Mouse (Mus musculus) hindbrain, embryonic 15.5 days (tissue): Measurements from ENCODE around the gene Defb15. TPM values are rescaled to one million over a fixed set of nuclear protein-coding genes. Genes with fewer than 3 reads are reported as not detected.
A peak's percentile ranks its signal among the peaks of the same experiment; 100 is the strongest.
"Not testable (repeated sequence)": the region's sequence is repeated elsewhere in the genome, so short reads cannot be mapped to it uniquely, and the experiment has no call there.

Experiments
- ATAC-seq: fragments of 200-750 bp; cut with Nextera tagmentation; 2 replicates; pipeline ENCODE4 v1.8.0; 2017; ENCODE audit warnings: low read depth, moderate number of reproducible peaks, moderate TSS enrichment; ENCODE audit not compliant: low FRiP score
- H3K27ac ChIP-seq: fragments of 300-500 bp; sonication (generic); replicated peaks from 2 replicates; pipeline ENCODE4 v1.5.1; 2015; ENCODE audit warnings: mild to moderate bottlenecking, inconsistent platforms
- H3K27me3 ChIP-seq: fragments of 300-500 bp; sonication (generic); 2 replicates; pipeline ENCODE4 v1.6.1; 2015; ENCODE audit warnings: control low read depth, inconsistent platforms
- H3K36me3 ChIP-seq: fragments of 300-500 bp; sonication (generic); 2 replicates; pipeline ENCODE4 v1.6.1; 2015; ENCODE audit warnings: control low read depth, inconsistent platforms
- H3K4me1 ChIP-seq: fragments of 300-500 bp; sonication (generic); replicated peaks from 2 replicates; pipeline ENCODE4 v1.6.1; 2015; ENCODE audit warnings: control low read depth, inconsistent platforms
- H3K4me2 ChIP-seq: fragments of 300-500 bp; sonication (generic); 2 replicates; pipeline ENCODE4 v1.6.1; 2015; ENCODE audit warnings: moderate library complexity, mild to moderate bottlenecking, inconsistent platforms
- H3K4me3 ChIP-seq: fragments of 300-500 bp; sonication (generic); 2 replicates; pipeline ENCODE4 v1.5.1; 2015; ENCODE audit warnings: mild to moderate bottlenecking, inconsistent platforms
- H3K9ac ChIP-seq: fragments of 300-500 bp; sonication (generic); 2 replicates; pipeline ENCODE4 v1.6.1; 2015; ENCODE audit warnings: inconsistent platforms
- H3K9me3 ChIP-seq: fragments of 300-500 bp; sonication (generic); 2 replicates; pipeline ENCODE4 v1.6.1; 2016; ENCODE audit warnings: control low read depth, inconsistent platforms
- WGBS: fragments of 180-500 bp; shearing (Covaris S2); methylation state at CpG from one replicate; pipeline ENCODE4 v1.1.7; 2015; 5-methylcytosine and 5-hydroxymethylcytosine counted together
- polyA plus RNA-seq: library from polyadenylated mRNA; unstranded; fragments of >200 nt; fragmentation: Nextera tagmentation; extraction: Ambion mirVana; gene quantifications from 2 replicates; pipeline ENCODE4 v1.2.1, GENCODE M21; 2015

Gene Defb15
- polyA plus RNA-seq, result not detected in 2 replicates

- no peaks in the 10 kb centered on the region for H3K9me3 ChIP-seq
- H3K4me1 ChIP-seq, result no peaks in the 10 kb centered on the region
- no peaks in the 10 kb centered on the region for H3K27me3 ChIP-seq
- WGBS, result 87% methylated on average over 6 of the region's 6 CpGs
- H3K9ac ChIP-seq, result no peak within 1 kb of the TSS
- no peak for ATAC-seq
- no peak within 1 kb of the TSS for H3K27ac ChIP-seq
- no peaks in the 10 kb centered on the region for H3K36me3 ChIP-seq
- H3K4me3 ChIP-seq, result no peak within 1 kb of the TSS
- H3K4me2 ChIP-seq, result no peak within 1 kb of the TSS
Observed at GRCm38 (mm10) chr8:21932610-21933009, at the start of gene Defb15. TSS of gene Defb15 (minus strand) at chr8:21932710.

DNA sequence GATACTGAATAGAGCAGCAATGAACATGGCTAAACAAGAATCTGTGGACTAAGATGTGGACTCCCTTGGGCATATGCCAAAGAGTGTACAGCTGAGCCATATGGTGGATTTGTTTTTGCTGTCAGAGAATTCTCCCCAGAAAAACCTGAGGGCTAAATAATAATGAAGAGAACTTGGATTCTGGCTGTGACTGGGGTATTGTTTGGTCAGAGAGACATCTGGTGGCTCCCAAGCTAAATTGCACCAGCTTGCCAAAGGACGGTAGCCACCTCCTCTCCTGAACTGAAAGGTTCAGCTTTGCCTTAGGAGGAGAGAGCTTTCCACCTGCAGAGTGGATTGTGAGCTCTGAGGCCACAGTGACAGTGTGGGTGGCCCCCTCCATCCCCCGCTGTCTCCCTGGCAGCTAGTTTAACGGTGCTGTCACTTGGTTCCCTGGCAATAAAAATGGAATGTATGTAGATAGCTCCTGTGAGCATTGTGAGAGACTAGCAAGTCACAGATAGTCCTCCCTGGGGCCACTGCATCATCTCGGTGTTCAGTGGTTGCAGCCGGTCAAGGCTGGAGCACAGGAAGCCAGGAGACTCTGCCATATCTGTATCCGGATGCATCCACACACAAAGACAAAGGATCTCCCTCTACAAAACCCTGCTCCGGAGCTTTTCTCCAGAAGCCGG, 49.3 kb upstream of the Defb15 start:
- Histone ChIP-seq H3K27me3 (no peaks in the 10 kb centered on the region), H3K4me2 (no peak overlapping the region), H3K4me1 (no peaks in the 10 kb centered on the region), H3K9ac (no peak overlapping the region), H3K4me3 (no peak overlapping the region), H3K36me3 (no peaks in the 10 kb centered on the region), H3K9me3 (no peaks in the 10 kb centered on the region), H3K27ac (no peak overlapping the region)
- WGBS, result 50% methylated on average over 8 of the region's 8 CpGs
- ATAC-seq, result peak; percentile 90

GRCm38 (mm10) chr8:21978193-21978592, 45.7 kb upstream of the Defb15 start:
- Histone ChIP-seq H3K27ac (no peak overlapping the region), H3K4me1 (no peaks in the 10 kb centered on the region), H3K4me3 (no peak overlapping the region), H3K27me3 (no peaks in the 10 kb centered on the region), H3K36me3 (no peaks in the 10 kb centered on the region), H3K9me3 (no peaks in the 10 kb centered on the region), H3K4me2 (no peak overlapping the region), H3K9ac (no peak overlapping the region)
- WGBS, result 50% methylated on average over 4 of the region's 4 CpGs
- no peak for ATAC-seq

DNA sequence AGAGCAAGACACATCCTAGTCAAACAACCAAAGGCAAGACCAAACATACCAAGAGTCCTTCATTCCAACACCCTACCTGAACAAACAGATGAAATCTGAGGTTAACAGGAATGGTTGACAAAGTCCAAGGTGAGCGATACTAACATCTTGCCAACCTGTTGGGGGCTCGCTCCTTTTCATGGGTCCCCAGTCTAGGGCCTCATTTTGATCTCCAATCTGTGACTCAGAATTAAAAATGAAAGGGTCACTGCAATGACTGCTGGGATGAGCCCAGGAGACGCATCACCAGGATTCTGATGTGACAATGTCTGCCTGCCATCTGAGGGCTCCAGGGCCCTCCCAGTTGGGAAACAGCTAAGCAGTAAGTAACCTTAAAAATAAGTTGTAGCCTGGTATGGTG, 37.0 kb upstream of the Defb15 start, which contains the start of gene Ccdc70:
TSS of gene Ccdc70 (plus strand) at position 301 of the 400 bp plus-strand sequence.
- no peaks in the 10 kb centered on the region for H3K4me1 ChIP-seq
- 91% methylated on average over 3 of the region's 3 CpGs for WGBS
- no peak within 1 kb of the TSS for H3K4me3 ChIP-seq
- H3K36me3 ChIP-seq, result no peaks in the 10 kb centered on the region
- H3K9me3 ChIP-seq, result no peaks in the 10 kb centered on the region
- no peak within 1 kb of the TSS for H3K4me2 ChIP-seq
- no peak within 1 kb of the TSS for H3K9ac ChIP-seq
- ATAC-seq, result no peak
- no peak within 1 kb of the TSS for H3K27ac ChIP-seq
- H3K27me3 ChIP-seq, result no peaks in the 10 kb centered on the region

GRCm38 (mm10) chr8:21966646-21967045, 34.1 kb upstream of the Defb15 start:
- no peak for ATAC-seq
- 81% methylated on average over 1 of the region's 1 CpGs for WGBS
- H3K27ac ChIP-seq, result no peak overlapping the region

DNA sequence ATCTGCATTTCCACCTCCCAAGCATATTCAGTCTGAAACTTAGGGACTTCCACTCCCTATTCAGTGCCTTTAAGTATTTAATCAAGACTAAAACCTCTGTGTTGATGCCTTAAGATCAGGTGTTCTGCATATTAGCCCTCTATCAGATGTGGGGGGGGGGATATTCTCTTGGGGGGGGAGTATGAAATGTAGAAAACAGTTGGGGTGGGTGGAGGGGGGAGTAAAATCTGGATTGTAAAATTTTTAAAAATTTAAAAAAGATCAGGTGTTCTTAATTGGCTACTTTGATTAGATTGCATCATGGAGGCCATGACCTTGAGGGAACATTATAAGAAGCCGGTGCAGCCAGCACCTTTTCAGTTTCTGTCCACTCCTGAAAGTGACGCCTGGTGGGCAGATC, 25.9 kb upstream of the Defb15 start, which contains the start of gene Fam90a1a:
TSS of gene Fam90a1a (plus strand) at position 301 of the 400 bp plus-strand sequence.
- no peaks in the 10 kb centered on the region for H3K9me3 ChIP-seq
- no peak for ATAC-seq
- H3K27me3 ChIP-seq, result no peaks in the 10 kb centered on the region
- no peak within 1 kb of the TSS for H3K4me2 ChIP-seq
- no peak within 1 kb of the TSS for H3K9ac ChIP-seq
- WGBS, result 89% methylated on average over 2 of the region's 2 CpGs
- no peaks in the 10 kb centered on the region for H3K4me1 ChIP-seq
- no peak within 1 kb of the TSS for H3K27ac ChIP-seq
- no peaks in the 10 kb centered on the region for H3K36me3 ChIP-seq
- no peak within 1 kb of the TSS for H3K4me3 ChIP-seq

More at GRCm38 (mm10) chr8:21966646-21967045, 34.1 kb upstream of the Defb15 start:
- H3K27me3 ChIP-seq, result no peaks in the 10 kb centered on the region
- H3K9me3 ChIP-seq, result no peaks in the 10 kb centered on the region
- H3K9ac ChIP-seq, result no peak overlapping the region
- H3K36me3 ChIP-seq, result no peaks in the 10 kb centered on the region
- no peak overlapping the region for H3K4me3 ChIP-seq
- H3K4me2 ChIP-seq, result no peak overlapping the region
- H3K4me1 ChIP-seq, result no peaks in the 10 kb centered on the region

DNA sequence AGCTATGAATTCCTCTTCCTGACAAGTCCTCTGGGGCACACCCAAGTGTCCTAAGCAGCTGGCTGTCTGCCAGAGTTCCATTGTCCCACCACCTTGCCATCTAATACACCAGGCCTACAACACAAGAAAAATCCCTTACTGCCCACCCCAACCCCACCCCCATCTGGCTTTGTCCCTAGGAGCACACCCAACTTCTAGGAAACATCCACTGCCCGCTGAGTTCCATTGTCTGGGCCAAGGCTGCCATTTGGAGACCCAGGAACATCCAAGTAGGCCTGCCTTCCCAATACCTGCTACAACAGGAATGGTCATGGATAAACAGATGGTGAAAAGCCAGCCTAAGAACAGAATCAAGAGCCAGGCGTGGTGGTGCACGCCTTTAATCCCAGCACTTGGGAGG, 23.8 kb upstream of the Defb15 start:
- no peaks in the 10 kb centered on the region for H3K4me1 ChIP-seq
- H3K9me3 ChIP-seq, result no peaks in the 10 kb centered on the region
- H3K9ac ChIP-seq, result no peak overlapping the region
- no peaks in the 10 kb centered on the region for H3K27me3 ChIP-seq
- H3K36me3 ChIP-seq, result no peaks in the 10 kb centered on the region
- peak; percentile 38; the same call in 1 of the 2 replicates for ATAC-seq
- H3K27ac ChIP-seq, result no peak overlapping the region
- H3K4me3 ChIP-seq, result no peak overlapping the region
- WGBS, result 81% methylated on average over 3 of the region's 3 CpGs
- no peak overlapping the region for H3K4me2 ChIP-seq

- H3K4me3 ChIP-seq, result no peak overlapping the region
- H3K27me3 ChIP-seq, result no peaks in the 10 kb centered on the region
- WGBS, result 8% methylated on average over 9 of the region's 9 CpGs
- H3K9me3 ChIP-seq, result no peaks in the 10 kb centered on the region
- H3K4me1 ChIP-seq, result no peaks in the 10 kb centered on the region
- no peaks in the 10 kb centered on the region for H3K36me3 ChIP-seq
- H3K9ac ChIP-seq, result no peak overlapping the region
- H3K27ac ChIP-seq, result no peak overlapping the region
- no peak overlapping the region for H3K4me2 ChIP-seq
- no peak for ATAC-seq
Observed at GRCm38 (mm10) chr8:21955321-21955720, 22.8 kb upstream of the Defb15 start.

DNA sequence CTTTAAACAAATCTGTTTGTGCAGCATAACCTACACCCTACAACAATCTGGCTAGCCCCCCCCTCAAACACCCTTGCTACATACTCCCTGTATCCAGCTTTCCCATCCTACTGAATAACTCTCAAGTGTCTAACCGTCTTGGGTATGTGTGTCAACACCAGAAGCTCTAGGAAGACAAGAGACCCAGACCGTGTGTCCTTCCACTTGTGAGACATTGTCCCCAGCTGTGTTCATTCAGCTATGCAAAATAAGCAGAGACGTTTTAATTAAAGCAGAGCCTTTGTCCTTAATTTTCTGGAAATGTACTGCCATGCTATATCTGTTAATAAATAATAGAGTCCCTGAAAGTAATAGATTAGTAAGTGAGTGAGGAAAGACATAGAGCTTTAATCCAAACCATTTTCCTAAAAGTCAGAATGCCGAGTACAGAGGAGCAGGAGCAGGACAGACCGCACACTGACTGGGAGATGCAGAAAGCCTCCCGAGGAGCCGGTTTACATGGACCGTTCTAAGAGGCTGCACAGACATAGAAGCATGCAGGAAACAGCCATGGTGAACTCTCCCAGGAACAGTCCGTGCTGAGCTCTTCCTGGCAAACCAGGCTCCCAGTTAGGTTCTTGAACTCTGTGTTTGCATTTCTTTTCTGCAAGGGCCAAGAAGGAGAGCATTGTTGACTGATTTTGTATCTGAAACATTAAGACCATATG, 15.0 kb upstream of the Defb15 start:
- Histone ChIP-seq H3K27ac (no peak overlapping the region), H3K9me3 (no peaks in the 10 kb centered on the region), H3K4me1 (no peaks in the 10 kb centered on the region), H3K4me2 (no peak overlapping the region), H3K27me3 (no peaks in the 10 kb centered on the region), H3K9ac (no peak overlapping the region), H3K36me3 (no peaks in the 10 kb centered on the region), H3K4me3 (no peak overlapping the region)
- ATAC-seq, result peak; percentile 51; the same call in 1 of the 2 replicates
- WGBS, result 44% methylated on average over 9 of the region's 9 CpGs

DNA sequence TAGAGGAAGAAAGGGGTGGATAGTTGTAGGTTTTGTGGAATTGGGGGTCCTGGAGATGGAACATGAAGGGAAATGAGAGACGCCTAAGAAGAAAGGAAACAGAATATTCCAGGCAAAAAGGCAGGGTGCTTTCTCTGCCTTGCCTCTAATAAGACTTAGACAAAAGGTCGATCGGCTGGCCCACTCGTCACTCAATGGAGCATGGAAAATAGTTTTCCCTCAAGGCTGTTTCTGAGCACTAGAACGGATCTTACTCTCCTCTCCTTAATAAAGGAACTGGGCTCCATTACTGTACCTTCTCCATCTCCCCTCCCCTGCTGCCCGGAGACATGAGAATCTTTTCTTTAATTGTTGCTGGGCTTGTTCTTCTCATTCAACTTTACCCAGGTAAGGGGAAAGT, 14.0 kb upstream of the Defb15 start, which contains the start of gene Defb13:
TSS of gene Defb13 (plus strand) at position 301 of the 400 bp plus-strand sequence.
- H3K9ac ChIP-seq, result no peak within 1 kb of the TSS
- WGBS, result 78% methylated on average over 6 of the region's 6 CpGs
- no peaks in the 10 kb centered on the region for H3K27me3 ChIP-seq
- no peak for ATAC-seq
- no peaks in the 10 kb centered on the region for H3K9me3 ChIP-seq
- H3K4me1 ChIP-seq, result no peaks in the 10 kb centered on the region
- H3K36me3 ChIP-seq, result no peaks in the 10 kb centered on the region
- H3K4me3 ChIP-seq, result no peak within 1 kb of the TSS
- no peak within 1 kb of the TSS for H3K27ac ChIP-seq
- no peak within 1 kb of the TSS for H3K4me2 ChIP-seq

GRCm38 (mm10) chr8:21938052-21938451, 5.5 kb upstream of the Defb15 start, which contains the start of gene Defb35:
TSS of gene Defb35 (plus strand) at chr8:21938352.
- 85% methylated on average over 4 of the region's 4 CpGs for WGBS
- H3K27me3 ChIP-seq, H3K36me3 ChIP-seq, H3K4me2 ChIP-seq, H3K4me3 ChIP-seq, H3K9ac ChIP-seq, H3K4me1 ChIP-seq, H3K27ac ChIP-seq, ATAC-seq, H3K9me3 ChIP-seq: not testable (repeated sequence)

DNA sequence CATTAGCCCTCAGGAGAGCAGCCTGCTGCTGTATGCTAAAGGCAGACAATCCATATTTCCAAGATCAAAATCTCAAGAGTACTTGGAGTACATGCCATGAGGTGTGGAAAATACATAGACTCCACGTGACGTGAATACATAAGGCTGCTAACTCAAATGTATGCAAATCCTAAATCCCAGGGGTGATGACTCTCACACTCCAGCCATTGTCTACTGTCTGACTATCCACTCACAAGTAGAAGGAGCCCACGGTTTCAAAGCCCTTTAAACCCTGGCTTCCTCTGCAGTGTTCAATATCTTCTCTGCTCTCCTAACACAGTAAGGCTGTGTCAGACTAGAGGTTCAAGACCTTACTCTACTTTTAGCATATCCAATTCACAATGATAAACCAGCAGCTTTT, 1.8 kb downstream of the Defb15 start:
- H3K36me3 ChIP-seq, H3K9ac ChIP-seq, H3K4me3 ChIP-seq, ATAC-seq, H3K27me3 ChIP-seq, H3K4me2 ChIP-seq, H3K9me3 ChIP-seq, H3K27ac ChIP-seq, H3K4me1 ChIP-seq: not testable (repeated sequence)
- WGBS, result 71% methylated on average over 3 of the region's 3 CpGs
